Comparison of ENCODE assay signal across 22 mouse cellular contexts in the genomic region with DNA sequence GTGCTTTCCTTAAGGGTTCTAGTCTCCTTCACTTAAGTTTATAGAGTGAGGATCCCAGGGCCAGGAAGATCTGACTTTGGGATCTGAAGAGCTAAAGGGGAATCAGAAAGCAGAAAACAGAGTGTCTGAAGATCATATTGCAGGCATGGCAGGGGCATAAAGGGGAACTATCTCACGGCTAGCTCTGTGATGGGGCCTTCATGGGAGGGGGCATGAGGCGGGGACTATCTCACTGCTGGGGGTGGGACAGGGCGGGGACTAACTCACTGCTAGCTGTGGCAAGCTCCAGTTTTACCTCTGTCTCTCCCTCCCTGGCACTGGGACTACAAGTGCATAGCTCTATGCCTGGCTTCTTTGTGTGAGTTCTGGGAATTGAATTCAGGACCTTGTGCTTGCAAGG.
A peak's percentile ranks its signal among the peaks of the same experiment; 100 is the strongest.
DNase-seq lines count a peak whose midpoint lies in the region; ATAC-seq and TF ChIP-seq lines count a peak whose summit lies in the region.
"Had no signal": no experiment of that assay in that cellular context is flagged by ENCODE, and none has a peak within 500 bp of the region (broad histone marks: within the 10 kb centered on the region; RNA-seq: fewer than 3 reads in every experiment).

No protein-coding gene starts in this region.

- no peak overlapping the region for H3K27ac ChIP-seq in CH12.LX (ENCODE audit: insufficient read depth, low read depth)
- H3K27ac ChIP-seq in forebrain, embryonic 15.5 days (replicated peaks), result no peak overlapping the region
- H3K27ac ChIP-seq: embryonic facial prominence, embryonic 10.5 days; embryonic facial prominence, embryonic 12.5 days; forebrain, embryonic 13.5 days had no signal

- H3K4me1 ChIP-seq in CH12.LX (ENCODE audit: control insufficient read depth in 1 of 2, insufficient read depth in 2 of 2), result peaks cover 0 to 9% of the 10 kb centered on the region in 2 experiments; a peak in 1 of 4 replicates
- H3K4me1 ChIP-seq in forebrain, embryonic 15.5 days, result peaks cover 6% of the 10 kb centered on the region

- peak; percentile 78 for ATAC-seq in common myeloid progenitor, adult 5-6 weeks (replicated peaks; ENCODE audit: low read depth, poor library complexity, severe bottlenecking)
- ATAC-seq in hematopoietic stem cell, adult 5-6 weeks (replicated peaks in 1 of 2; ENCODE audit: insufficient read depth in 1 of 2, low FRiP score in 2 of 2, low TSS enrichment in 1 of 2, low read depth in 1 of 2, poor library complexity in 2 of 2, severe bottlenecking in 2 of 2), result peak; percentile 49 to 60
- ATAC-seq in forebrain, embryonic 15.5 days (replicated peaks), result no peak
- ATAC-seq: CD4-positive, CD25-positive, alpha-beta regulatory T cell, adult 4 months; forebrain, embryonic 13.5 days; forebrain, embryonic 16.5 days had no signal

- peak; percentile 46 for DNase-seq in CH12.LX (ENCODE audit: extremely low read depth)
- no peak for DNase-seq in kidney, postnatal 36 days
- no peak for DNase-seq in ovary, postnatal 14 days (ENCODE audit: low spot score)
- no peak for DNase-seq in left cerebral cortex, adult 18-20 months (ENCODE audit: low spot score in 2 of 2)
- DNase-seq: adrenal gland, adult 8-10 months; adrenal gland, postnatal 14 days; adrenal gland, postnatal 36 days; B cell, adult 2 months; cerebellum, adult 11 months; cerebellum, adult 18-20 months; cerebellum, adult 8-10 months; cerebellum, adult 9-11 months; cerebellum, postnatal 14 days; cerebellum, postnatal 36 days had no signal

- no peak for TF ChIP-seq POLR2A in CH12.LX (IDR thresholded peaks at IDR 0.05; ENCODE audit: low read depth, low read length)

- dilution Hi-C loops in CH12.LX (cut with MboI; ENCODE audit: extremely low pct_ligation_motif_present, extremely low pct_unique_long_range_greater_than_20kb, low sequenced_read_pairs), result no loop called here

- in situ Hi-C loops in CH12.LX (cut with MboI; ENCODE audit: low pct_ligation_motif_present, low pct_unique_long_range_greater_than_20kb, low sequenced_read_pairs), result no loop called here

- H3K4me3 ChIP-seq in CH12.LX (replicated peaks in 1 of 3; ENCODE audit: low read depth in 2 of 3, low read length in 2 of 3, poor library complexity in 1 of 3), result no peak overlapping the region
- H3K4me3 ChIP-seq in forebrain, embryonic 15.5 days, result no peak overlapping the region
- H3K4me3 ChIP-seq: embryonic facial prominence, embryonic 10.5 days; embryonic facial prominence, embryonic 12.5 days; forebrain, embryonic 13.5 days had no signal

- no peak for TF ChIP-seq CTCF in CH12.LX (conservative IDR thresholded peaks at IDR 0.05 in 1 of 2, IDR thresholded peaks at IDR 0.05 in 1 of 2; ENCODE audit: low read depth in 2 of 2, low read length in 2 of 2)

- H3K9me3 ChIP-seq in CH12.LX (replicated peaks; ENCODE audit: low read length), result peaks cover 27% of the 10 kb centered on the region
- H3K9me3 ChIP-seq in forebrain, embryonic 15.5 days, result no peaks in the 10 kb centered on the region
- H3K9me3 ChIP-seq: embryonic facial prominence, embryonic 10.5 days; embryonic facial prominence, embryonic 12.5 days had no signal

- no peak for TF ChIP-seq EP300 in CH12.LX (IDR thresholded peaks at IDR 0.05; ENCODE audit: low read length)

- H3K36me3 ChIP-seq in CH12.LX (replicated peaks in 1 of 2; ENCODE audit: control insufficient read depth in 1 of 2, insufficient read depth in 1 of 2, low read length in 1 of 2), result no peaks in the 10 kb centered on the region
- no peaks in the 10 kb centered on the region for H3K36me3 ChIP-seq in forebrain, embryonic 15.5 days
- H3K36me3 ChIP-seq: embryonic facial prominence, embryonic 10.5 days; embryonic facial prominence, embryonic 12.5 days had no signal

- no peak overlapping the region for H3K9ac ChIP-seq in CH12.LX (ENCODE audit: insufficient read depth, low read depth)
- H3K9ac ChIP-seq in forebrain, embryonic 15.5 days (replicated peaks), result no peak overlapping the region
- H3K9ac ChIP-seq: embryonic facial prominence, embryonic 12.5 days; forebrain, embryonic 13.5 days had no signal

- H3K27me3 ChIP-seq in CH12.LX (replicated peaks), result no peaks in the 10 kb centered on the region
- no peaks in the 10 kb centered on the region for H3K27me3 ChIP-seq in forebrain, embryonic 15.5 days
- H3K27me3 ChIP-seq: embryonic facial prominence, embryonic 12.5 days; forebrain, embryonic 13.5 days had no signal

- WGBS in forebrain, embryonic 15.5 days, result 68% methylated on average over 3 of the region's 3 CpGs

- no peak for TF ChIP-seq RAD21 in CH12.LX (IDR thresholded peaks at IDR 0.05; ENCODE audit: low read depth, low read length)

- H3K79me2 ChIP-seq in CH12.LX (replicated peaks; ENCODE audit: control insufficient read depth, extremely low read depth, insufficient read depth, poor library complexity, severe bottlenecking), result no peaks in the 10 kb centered on the region

- H3K4me2 ChIP-seq in CH12.LX (ENCODE audit: insufficient read depth, low read depth, poor library complexity, severe bottlenecking), result no peak overlapping the region
- H3K4me2 ChIP-seq in forebrain, embryonic 15.5 days (replicated peaks), result no peak overlapping the region
- H3K4me2 ChIP-seq: embryonic facial prominence, embryonic 12.5 days; forebrain, embryonic 13.5 days had no signal

TF ChIP-seq in CH12.LX, 34 proteins besides CTCF, POLR2A, EP300 and RAD21:
- TF ChIP-seq TCF12 (IDR thresholded peaks at IDR 0.05; ENCODE audit: low read depth, low read length) (no peak), ELF1 (IDR thresholded peaks at IDR 0.05; ENCODE audit: low read depth, low read length) (no peak), CHD2 (IDR thresholded peaks at IDR 0.05; ENCODE audit: low read length) (no peak), SMC3 (IDR thresholded peaks at IDR 0.05; ENCODE audit: low read depth, low read length) (no peak), PAX5 (IDR thresholded peaks at IDR 0.05; ENCODE audit: low read length) (no peak), ZKSCAN1 (IDR thresholded peaks at IDR 0.05; ENCODE audit: borderline replicate concordance, low read depth, low read length) (no peak), ZMIZ1 (IDR thresholded peaks at IDR 0.05; ENCODE audit: low read depth, low read length) (no peak), MXI1 (IDR thresholded peaks at IDR 0.05; ENCODE audit: low read depth, low read length) (no peak), MEF2A (IDR thresholded peaks at IDR 0.05; ENCODE audit: borderline replicate concordance, low read depth, low read length) (no peak), IRF4 (IDR thresholded peaks at IDR 0.05; ENCODE audit: low read depth, low read length) (no peak), POLR2AphosphoS2 (IDR thresholded peaks at IDR 0.05; ENCODE audit: low read depth, low read length) (no peak), JUND (conservative IDR thresholded peaks at IDR 0.05; ENCODE audit: low read depth, low read length) (no peak), JUN (IDR thresholded peaks at IDR 0.05; ENCODE audit: insufficient read depth, low read depth, low read length) (no peak), CHD1 (IDR thresholded peaks at IDR 0.05; ENCODE audit: low read depth, low read length) (no peak), MYC (IDR thresholded peaks at IDR 0.05; ENCODE audit: low read depth, low read length) (no peak), ZNF384 (IDR thresholded peaks at IDR 0.05; ENCODE audit: low read depth, low read length) (no peak), NELFE (IDR thresholded peaks at IDR 0.05; ENCODE audit: low read depth, low read length) (no peak), ZC3H11A (IDR thresholded peaks at IDR 0.05; ENCODE audit: low read depth, low read length) (no peak)
